Mouse (Mus musculus) retina, embryonic 14.5 days (tissue): ENCODE data around the gene Gm3594.
"Not testable (repeated sequence)": the region's sequence is repeated elsewhere in the genome, so short reads cannot be mapped to it uniquely, and the experiment has no call there.

Experiments used
- DNase-seq: peaks from one replicate; pipeline ENCODE4 v3.0.0-alpha.2; 2015; ENCODE audit warnings: low spot score

The Gm3594 gene

GRCm38 (mm10) chr14:6444511-6444910 lies at the start of gene Gm3594:
Gene Gm3594 (minus strand): TSS chr14:6444611.
- DNase-seq = not testable (repeated sequence)

GRCm38 (mm10) chr14:6486331-6486730 lies 41.9 kb upstream of the Gm3594 start:
- not testable (repeated sequence) for DNase-seq

DNA sequence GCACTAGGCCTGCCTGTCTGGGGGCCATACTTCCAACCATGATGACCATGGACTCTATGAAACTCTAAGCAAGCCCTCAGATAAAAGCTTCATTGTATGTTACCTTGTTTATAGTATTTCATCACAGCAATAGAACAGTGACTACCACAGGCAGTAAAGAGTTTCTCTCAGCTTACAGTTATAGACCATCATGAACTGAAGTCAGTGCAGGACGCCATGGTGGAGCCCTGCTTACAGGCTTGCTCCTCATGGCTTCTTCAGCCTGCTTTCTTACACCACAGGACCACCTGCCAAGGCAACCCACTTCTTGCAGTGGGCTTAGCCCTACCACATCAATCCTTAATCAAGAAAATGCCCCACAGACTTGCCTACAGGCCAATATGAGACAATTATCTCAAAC lies 41.1 kb upstream of the Gm3594 start:
- not testable (repeated sequence) for DNase-seq

GRCm38 (mm10) chr14:6482126-6482525 lies 37.7 kb upstream of the Gm3594 start:
- DNase-seq = not testable (repeated sequence)

GRCm38 (mm10) chr14:6471856-6472255 lies 27.4 kb upstream of the Gm3594 start:
- DNase-seq = not testable (repeated sequence)

- DNase-seq = not testable (repeated sequence)
These were observed 3.6 kb downstream of the Gm3594 start for GRCm38 (mm10) chr14:6440774-6441173.

- not testable (repeated sequence) for DNase-seq
These were observed 4.2 kb downstream of the Gm3594 start for GRCm38 (mm10) chr14:6440206-6440605.

DNA sequence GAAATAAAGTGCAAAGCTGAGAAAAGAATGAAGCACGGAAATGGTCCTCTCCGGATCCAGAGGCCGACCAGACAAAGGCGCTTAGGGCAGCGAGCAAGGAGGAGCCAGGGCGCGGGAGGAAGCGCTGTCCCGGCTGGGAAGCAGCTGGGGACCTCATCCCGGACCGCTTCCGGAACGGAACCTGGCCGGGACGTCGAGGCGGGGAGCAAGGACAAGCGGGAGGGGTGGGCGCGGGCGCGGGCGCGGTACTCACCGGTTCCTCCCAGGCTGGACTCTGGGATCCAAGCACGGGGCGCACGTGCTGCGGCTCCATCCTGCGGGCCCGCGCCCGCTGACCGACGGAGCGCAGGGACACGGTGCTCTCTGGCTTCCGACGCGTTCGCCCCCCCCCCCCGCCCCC lies 17.6 kb downstream of the Gm3594 start:
- not testable (repeated sequence) for DNase-seq

DNA sequence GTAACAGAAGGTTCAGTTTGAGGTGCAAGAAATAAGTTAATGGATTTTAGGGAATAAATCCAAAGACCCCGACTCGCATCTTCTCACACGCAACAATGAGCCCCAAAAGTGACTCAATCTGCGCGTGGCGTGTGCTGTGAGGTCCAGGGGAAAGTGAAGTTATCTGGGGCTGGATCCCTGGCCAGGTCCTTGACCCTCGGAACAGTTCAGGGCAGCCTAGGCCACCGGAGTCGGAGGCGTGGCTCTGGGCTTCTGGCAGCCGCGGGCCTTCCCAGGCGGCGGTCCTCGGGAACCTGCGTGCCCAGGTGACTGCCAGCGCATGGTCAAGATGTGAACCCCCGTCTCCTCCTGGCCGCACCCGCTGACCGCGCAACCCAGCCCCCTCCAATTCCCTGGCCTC lies 18.1 kb downstream of the Gm3594 start:
- DNase-seq = not testable (repeated sequence)

DNA sequence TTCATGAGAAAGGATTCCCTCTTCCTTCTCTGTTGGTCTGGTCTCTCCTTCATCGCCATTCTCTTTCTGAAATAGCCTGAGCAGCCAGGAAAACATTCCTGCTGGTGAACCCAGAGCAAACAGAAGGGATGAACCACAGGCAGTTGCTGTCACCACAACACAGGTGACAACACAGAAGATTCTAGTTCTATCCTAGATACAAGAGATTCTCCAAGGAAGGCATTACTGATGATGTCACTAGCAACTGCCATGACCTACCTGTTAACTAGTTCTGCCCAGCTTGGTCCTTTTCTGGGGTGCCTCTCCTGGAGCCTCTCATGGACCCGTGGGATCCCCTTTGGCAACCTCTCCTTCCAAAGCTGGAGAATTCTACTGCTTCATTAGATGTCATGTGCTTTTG lies 32.0 kb downstream of the Gm3594 start, which contains the start of gene Gm3591:
Gene Gm3591, minus strand, starts transcription at position 101 of the 400 bp plus-strand sequence.
- not testable (repeated sequence) for DNase-seq

DNA sequence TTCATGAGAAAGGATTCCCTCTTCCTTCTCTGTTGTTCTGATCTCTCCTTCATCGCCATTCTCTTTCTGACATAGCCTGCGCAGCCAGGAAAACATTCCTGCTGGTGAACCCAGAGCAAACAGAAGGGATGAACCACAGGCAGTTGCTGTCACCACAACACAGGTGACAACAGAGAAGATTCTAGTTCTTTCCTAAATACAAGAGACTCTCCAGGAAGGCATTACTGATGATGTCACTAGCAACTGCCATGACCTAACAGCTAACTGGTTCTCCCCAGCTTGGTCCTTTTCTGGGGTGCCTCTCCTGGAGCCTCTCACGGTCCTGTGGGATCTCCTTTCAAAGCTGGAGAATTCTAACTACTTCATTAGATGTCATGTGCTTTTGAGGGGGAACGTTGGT lies 54.2 kb downstream of the Gm3594 start, which contains the start of gene Gm16440:
Gene Gm16440, minus strand, starts transcription at position 101 of the 400 bp plus-strand sequence.
- not testable (repeated sequence) for DNase-seq
